10 mouse cellular contexts compared by ENCODE assay signal in the genomic region with DNA sequence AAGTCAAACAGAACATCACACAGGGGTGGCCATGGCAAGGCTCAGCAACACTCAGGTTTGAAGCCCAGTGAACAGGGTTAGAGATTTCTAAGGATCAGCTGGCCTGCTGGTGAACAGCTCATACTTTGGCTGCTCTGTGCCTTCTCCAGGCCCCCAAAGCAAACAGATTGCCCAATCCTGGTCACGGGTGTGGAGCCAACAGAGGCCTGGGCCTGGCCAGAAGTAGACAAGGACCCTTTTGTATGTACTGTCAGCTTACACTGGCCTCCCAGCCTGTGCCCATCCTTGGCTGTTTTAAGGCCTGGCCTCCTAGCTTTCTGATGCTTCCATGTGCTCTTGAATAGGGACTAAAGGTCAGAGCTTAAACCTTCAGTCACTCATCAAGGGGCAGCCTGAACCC. TPM values are rescaled to one million over a fixed set of nuclear protein-coding genes. Genes with fewer than 3 reads are reported as not detected.
DNase-seq lines count a peak whose midpoint lies in the region; ATAC-seq and TF ChIP-seq lines count a peak whose summit lies in the region.
"Had no signal": no experiment of that assay in that cellular context is flagged by ENCODE, and none has a peak within 500 bp of the region (broad histone marks: within the 10 kb centered on the region; RNA-seq: fewer than 3 reads in every experiment).

No protein-coding gene starts in this region.

- H3K27me3 ChIP-seq in limb, embryonic 13.5 days: no peaks in the 10 kb centered on the region
- no peaks in the 10 kb centered on the region for H3K27me3 ChIP-seq in limb, embryonic 10.5 days (ENCODE audit: low read depth, poor library complexity, severe bottlenecking)
- H3K27me3 ChIP-seq in liver, adult 2 months (ENCODE audit: control insufficient read depth, insufficient read depth, low read length): no peaks in the 10 kb centered on the region

- H3K79me2 ChIP-seq in liver, adult 2 months (ENCODE audit: control insufficient read depth, insufficient read depth, low read length): peaks cover 24% of the 10 kb centered on the region; the same call in 1 of the 2 replicates

- no peak overlapping the region for H3K27ac ChIP-seq in limb, embryonic 13.5 days
- H3K27ac ChIP-seq in limb, embryonic 10.5 days: no peak overlapping the region
- peak overlapping the region; percentile 76 for H3K27ac ChIP-seq in liver, adult 2 months (replicated peaks; ENCODE audit: insufficient read depth, low read depth, low read length)
- peak overlapping the region; percentile 53 for H3K27ac ChIP-seq in olfactory bulb, adult 2 months (ENCODE audit: insufficient read depth, low read depth, low read length)
- H3K27ac ChIP-seq: left cerebral cortex, adult 2 months had no signal

- TF ChIP-seq CTCF in liver, adult 2 months (IDR thresholded peaks at IDR 0.05; ENCODE audit: low read depth, low read length): no peak
- no peak for TF ChIP-seq CTCF in olfactory bulb, adult 2 months (IDR thresholded peaks at IDR 0.05; ENCODE audit: insufficient read depth, low read depth, low read length)

- no peak overlapping the region for H3K4me3 ChIP-seq in limb, embryonic 13.5 days
- no peak overlapping the region for H3K4me3 ChIP-seq in limb, embryonic 10.5 days
- H3K4me3 ChIP-seq in liver, adult 2 months (ENCODE audit: insufficient read depth, low read depth, low read length): no peak overlapping the region
- H3K4me3 ChIP-seq in olfactory bulb, adult 2 months (ENCODE audit: insufficient read depth, low read depth, low read length): no peak overlapping the region
- H3K4me3 ChIP-seq: left cerebral cortex, adult 2 months had no signal

- no peak overlapping the region for H3K9ac ChIP-seq in limb, embryonic 13.5 days
- peak overlapping the region; percentile 13; the same call in 1 of the 2 replicates for H3K9ac ChIP-seq in liver, adult 2 months (ENCODE audit: low read depth, low read length)

- H3K9me3 ChIP-seq in limb, embryonic 13.5 days: no peaks in the 10 kb centered on the region
- no peaks in the 10 kb centered on the region for H3K9me3 ChIP-seq in limb, embryonic 10.5 days (replicated peaks)

- WGBS in limb, embryonic 13.5 days: 57% methylated on average over 1 of the region's 1 CpGs
- 79% methylated on average over 1 of the region's 1 CpGs for WGBS in limb, embryonic 10.5 days
- WGBS in liver, adult 2 months: 21% methylated on average over 1 of the region's 1 CpGs
- 65% methylated on average over 1 of the region's 1 CpGs for WGBS in olfactory bulb, adult 2 months

- no peak overlapping the region for H3K4me2 ChIP-seq in limb, embryonic 13.5 days (replicated peaks)

- peaks cover 9% of the 10 kb centered on the region for H3K4me1 ChIP-seq in limb, embryonic 13.5 days
- H3K4me1 ChIP-seq in limb, embryonic 10.5 days: peaks cover 5% of the 10 kb centered on the region; the same call in 1 of the 2 replicates
- peaks cover 42% of the 10 kb centered on the region for H3K4me1 ChIP-seq in liver, adult 2 months (ENCODE audit: control insufficient read depth, insufficient read depth, low read length)
- H3K4me1 ChIP-seq in olfactory bulb, adult 2 months (ENCODE audit: control insufficient read depth, insufficient read depth, low read length): peaks cover 57% of the 10 kb centered on the region

- DNase-seq in limb, embryonic 10.5 days (ENCODE audit: low spot score): no peak
- DNase-seq in liver, adult 2 months (ENCODE audit: extremely low read depth, low read depth, low spot score): peak; percentile 87
- no peak for DNase-seq in spleen, adult 18-20 months
- DNase-seq in kidney, adult 11 months: no peak

- no peaks in the 10 kb centered on the region for H3K36me3 ChIP-seq in limb, embryonic 13.5 days
- no peaks in the 10 kb centered on the region for H3K36me3 ChIP-seq in limb, embryonic 10.5 days
- H3K36me3 ChIP-seq in liver, adult 2 months (ENCODE audit: control insufficient read depth, insufficient read depth, low read length): peaks cover 2% of the 10 kb centered on the region; the same call in 1 of the 2 replicates

- peak; percentile 19; the same call in 1 of the 2 replicates for ATAC-seq in limb, embryonic 13.5 days (ENCODE audit: low FRiP score, low read depth)
- 0 out of 2 replicates have a peak, but pooled peaks have one; percentile 28 for ATAC-seq in granulocyte monocyte progenitor cell, adult 5-6 weeks (replicated peaks; ENCODE audit: poor library complexity, severe bottlenecking)

- no peak for TF ChIP-seq POLR2A in liver, adult 2 months (IDR thresholded peaks at IDR 0.05; ENCODE audit: extremely low read depth, insufficient read depth, low read length)
- TF ChIP-seq POLR2A in olfactory bulb, adult 2 months (IDR thresholded peaks at IDR 0.05; ENCODE audit: insufficient read depth, low read depth, low read length): no peak

RNA-seq across cellular contexts. Expression of a gene that starts 22.0 kb away (rescaled TPM):
- polyA plus RNA-seq in limb, embryonic 13.5 days (2015; fragmentation: Nextera tagmentation; extraction: Ambion mirVana): 4.3 and 4.5 TPM in 2 replicates
- polyA plus RNA-seq in limb, embryonic 10.5 days (2016; fragmentation: Nextera tagmentation; extraction: Ambion mirVana): 1.1 and 1.3 TPM in 2 replicates
- 1.5 and 6.0 TPM in 2 replicates for total RNA-seq in granulocyte monocyte progenitor cell, adult 5-6 weeks (2014; fragmentation: Nextera tagmentation)
- 1.4 and 4.7 TPM in 2 replicates for total RNA-seq in granulocyte monocyte progenitor cell, adult 5-6 weeks (2017)
- total RNA-seq in liver, adult 2 months (2014; rRNA removed): 18.2 and 28.1 TPM in 2 replicates
- polyA plus RNA-seq in liver, adult 2 months (2012; rRNA removed): 49.9 and 50.7 TPM in 2 replicates
- polyA plus RNA-seq in olfactory bulb, adult 2 months (2012; ENCODE audit: insufficient read depth, insufficient read length, low replicate concordance, missing spikeins): not detected in 2 replicates

RNA-seq across cellular contexts. Expression of a gene that starts 43.5 kb away (rescaled TPM):
- polyA plus RNA-seq in limb, embryonic 13.5 days (2015; fragmentation: Nextera tagmentation; extraction: Ambion mirVana): not detected in 2 replicates
- not detected in 2 replicates for polyA plus RNA-seq in limb, embryonic 10.5 days (2016; fragmentation: Nextera tagmentation; extraction: Ambion mirVana)
- not detected in 2 replicates for total RNA-seq in granulocyte monocyte progenitor cell, adult 5-6 weeks (2014; fragmentation: Nextera tagmentation)
- total RNA-seq in granulocyte monocyte progenitor cell, adult 5-6 weeks (2017): 0.52 TPM in 2 replicates
- not detected in 2 replicates for total RNA-seq in liver, adult 2 months (2014; rRNA removed)
- polyA plus RNA-seq in liver, adult 2 months (2012; rRNA removed): not detected in 2 replicates
- polyA plus RNA-seq in olfactory bulb, adult 2 months (2012; ENCODE audit: insufficient read depth, insufficient read length, low replicate concordance, missing spikeins): not detected in 2 replicates
- total RNA-seq: left cerebral cortex, adult 2 months had no signal
- polyA plus RNA-seq: embryonic facial prominence, embryonic 11.5 days; neural tube, embryonic 11.5 days had no signal

Comparison
In these comparisons a context has a peak if more than half of its experiments do, and no peak if none do; other contexts are left out.
1. H3K27ac ChIP-seq: peak in liver, adult 2 months (single experiment) and olfactory bulb, adult 2 months (single experiment); none in limb, embryonic 13.5 days (single experiment) and limb, embryonic 10.5 days (single experiment).